Mouse (Mus musculus) thymus, postnatal 25 days (tissue): Measurements from ENCODE around the gene Gm49776.
"Not testable (repeated sequence)": the region's sequence is repeated elsewhere in the genome, so short reads cannot be mapped to it uniquely, and the experiment has no call there.

Experiments
- DNase-seq: peaks from one replicate; pipeline ENCODE4 v3.0.0; 2022

The Gm49776 gene

GRCm38 (mm10) chr16:18200062-18200461, 58.1 kb downstream of the Gm49776 start:
- no peak for DNase-seq

DNA sequence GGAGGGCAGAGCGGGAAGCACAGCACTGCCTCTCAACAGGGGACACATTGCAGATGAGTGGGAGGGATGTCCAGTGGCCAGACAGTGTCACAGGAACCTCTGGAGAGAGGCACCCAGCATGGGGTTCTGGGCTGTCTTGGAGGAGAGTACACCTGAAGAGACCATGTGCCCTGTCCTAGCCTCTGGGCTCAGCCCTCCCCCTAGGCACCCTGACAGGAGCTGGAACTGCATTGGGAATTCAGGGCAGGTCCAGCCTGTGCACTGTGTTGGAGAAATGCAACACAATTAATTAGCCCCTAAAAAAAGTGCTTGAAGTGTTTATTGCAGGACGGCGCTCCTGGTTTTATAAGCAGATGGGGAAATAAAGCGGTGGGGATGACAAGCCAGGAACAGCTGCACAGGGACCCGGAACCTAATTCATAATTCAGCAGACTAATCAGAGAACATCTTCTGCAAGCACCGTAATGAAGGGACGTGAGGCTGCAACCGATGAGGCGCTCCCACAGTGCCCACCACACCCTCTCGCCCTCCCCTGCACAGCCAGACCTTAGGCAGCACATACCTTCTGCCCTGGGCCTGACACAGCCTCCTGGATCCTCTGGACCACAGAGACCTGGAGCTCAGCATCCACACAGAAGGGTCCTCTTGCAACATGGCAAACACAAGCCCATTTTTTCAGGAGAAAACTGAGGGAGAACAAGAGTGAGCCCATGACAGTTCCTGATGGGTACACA, 59.6 kb downstream of the Gm49776 start:
- no peak for DNase-seq

DNA sequence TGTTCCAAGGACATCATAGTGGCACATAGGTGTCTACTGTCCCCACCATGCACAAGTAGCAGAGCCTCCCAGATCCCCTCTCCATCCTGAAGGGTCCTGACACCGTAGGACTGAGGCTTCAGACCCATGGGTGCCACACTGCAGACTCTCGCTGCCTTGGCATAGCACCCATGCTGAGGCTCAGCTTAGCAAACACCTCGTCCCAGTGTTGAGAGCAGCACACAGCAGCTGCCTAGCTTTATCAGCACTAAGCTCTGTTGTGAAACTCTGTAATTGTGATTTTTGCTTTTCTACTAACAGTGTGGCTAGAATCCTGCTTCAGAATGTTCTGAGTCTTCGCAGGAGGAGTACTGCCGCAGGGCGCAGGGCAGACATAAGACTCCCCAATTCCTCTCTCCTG, 60.2 kb downstream of the Gm49776 start:
- DNase-seq: no peak

GRCm38 (mm10) chr16:18195561-18195960, 62.6 kb downstream of the Gm49776 start:
- not testable (repeated sequence) for DNase-seq
